In the genomic region with DNA sequence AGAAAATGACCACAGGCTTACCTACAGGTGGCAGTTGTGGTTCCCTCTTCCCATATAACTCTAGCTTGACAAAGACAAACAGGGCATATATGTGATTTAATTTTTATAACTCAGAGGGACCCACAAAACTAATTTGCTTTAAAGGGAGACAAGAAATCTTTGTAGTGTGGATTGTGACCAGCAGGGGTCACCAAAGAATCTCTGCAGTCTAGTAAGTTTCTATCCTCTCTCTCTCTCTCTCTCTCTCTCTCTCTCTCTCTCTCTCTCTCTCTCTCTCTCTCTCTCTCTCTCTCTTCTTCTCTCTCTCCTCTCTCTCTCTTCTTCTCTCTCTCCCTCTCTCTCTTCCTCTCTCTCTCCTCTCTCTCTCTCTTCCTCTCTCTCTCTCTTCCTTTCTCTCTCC, we compare ENCODE assay signal across 11 mouse cellular contexts. TPM values are rescaled to one million over a fixed set of nuclear protein-coding genes. Genes with fewer than 3 reads are reported as not detected.
A peak's percentile ranks its signal among the peaks of the same experiment; 100 is the strongest.
DNase-seq lines count a peak whose midpoint lies in the region; ATAC-seq and TF ChIP-seq lines count a peak whose summit lies in the region.
"Had no signal": no experiment of that assay in that cellular context is flagged by ENCODE, and none has a peak within 500 bp of the region (broad histone marks: within the 10 kb centered on the region; RNA-seq: fewer than 3 reads in every experiment).

No protein-coding gene starts in this region.

- H3K36me3 ChIP-seq in hindbrain, embryonic 14.5 days (replicated peaks; ENCODE audit: control insufficient read depth, insufficient read depth) = no peaks in the 10 kb centered on the region
- no peaks in the 10 kb centered on the region for H3K36me3 ChIP-seq in hindbrain, embryonic 13.5 days
- no peaks in the 10 kb centered on the region for H3K36me3 ChIP-seq in G1E (replicated peaks)
- no peaks in the 10 kb centered on the region for H3K36me3 ChIP-seq in liver, postnatal 0 days (replicated peaks; ENCODE audit: insufficient read depth, low read length)
- no peaks in the 10 kb centered on the region for H3K36me3 ChIP-seq in stomach, postnatal 0 days (ENCODE audit: control insufficient read depth, insufficient read depth, low read length)
- no peaks in the 10 kb centered on the region for H3K36me3 ChIP-seq in forebrain, embryonic 10.5 days (replicated peaks)

- TF ChIP-seq CTCF in G1E (IDR thresholded peaks at IDR 0.05; ENCODE audit: low read depth, low read length) = no peak
- peak; percentile 55 for TF ChIP-seq CTCF in liver, postnatal 0 days (IDR thresholded peaks at IDR 0.05; ENCODE audit: low read depth)
- TF ChIP-seq CTCF in stomach, postnatal 0 days (IDR thresholded peaks at IDR 0.05; ENCODE audit: low read depth) = peak; percentile 73

- no peaks in the 10 kb centered on the region for H3K9me3 ChIP-seq in hindbrain, embryonic 14.5 days (ENCODE audit: control insufficient read depth, low read length)
- no peaks in the 10 kb centered on the region for H3K9me3 ChIP-seq in hindbrain, embryonic 13.5 days
- no peaks in the 10 kb centered on the region for H3K9me3 ChIP-seq in G1E (replicated peaks)
- H3K9me3 ChIP-seq in liver, postnatal 0 days (ENCODE audit: low read length) = no peaks in the 10 kb centered on the region
- H3K9me3 ChIP-seq in stomach, postnatal 0 days (ENCODE audit: control insufficient read depth, low read length) = no peaks in the 10 kb centered on the region
- H3K9me3 ChIP-seq in forebrain, embryonic 10.5 days = no peaks in the 10 kb centered on the region

- H3K4me2 ChIP-seq in hindbrain, embryonic 14.5 days (replicated peaks) = no peak overlapping the region
- H3K4me2 ChIP-seq in hindbrain, embryonic 13.5 days = no peak overlapping the region
- no peak overlapping the region for H3K4me2 ChIP-seq in liver, postnatal 0 days (ENCODE audit: low read depth, low read length)
- H3K4me2 ChIP-seq in stomach, postnatal 0 days (replicated peaks; ENCODE audit: low read depth) = no peak overlapping the region

- H3K27ac ChIP-seq in hindbrain, embryonic 14.5 days = no peak overlapping the region
- H3K27ac ChIP-seq in hindbrain, embryonic 13.5 days = no peak overlapping the region
- no peak overlapping the region for H3K27ac ChIP-seq in liver, postnatal 0 days (ENCODE audit: low read depth)
- H3K27ac ChIP-seq in stomach, postnatal 0 days (replicated peaks) = no peak overlapping the region
- no peak overlapping the region for H3K27ac ChIP-seq in forebrain, embryonic 10.5 days

- no peak overlapping the region for H3K4me3 ChIP-seq in hindbrain, embryonic 14.5 days (replicated peaks; ENCODE audit: low read length)
- no peak overlapping the region for H3K4me3 ChIP-seq in hindbrain, embryonic 13.5 days
- H3K4me3 ChIP-seq in G1E (ENCODE audit: low read depth, low read length) = no peak overlapping the region
- no peak overlapping the region for H3K4me3 ChIP-seq in liver, postnatal 0 days (ENCODE audit: low read depth, low read length)
- H3K4me3 ChIP-seq in stomach, postnatal 0 days (ENCODE audit: low read depth, low read length) = no peak overlapping the region
- H3K4me3 ChIP-seq in forebrain, embryonic 10.5 days = no peak overlapping the region

- no peaks in the 10 kb centered on the region for H3K4me1 ChIP-seq in hindbrain, embryonic 14.5 days (replicated peaks; ENCODE audit: control insufficient read depth, insufficient read depth, low read length)
- no peaks in the 10 kb centered on the region for H3K4me1 ChIP-seq in hindbrain, embryonic 13.5 days (replicated peaks)
- H3K4me1 ChIP-seq in G1E (ENCODE audit: insufficient read depth, low read depth, low read length) = peaks cover 3% of the 10 kb centered on the region; the same call in 1 of the 2 replicates
- H3K4me1 ChIP-seq in liver, postnatal 0 days (ENCODE audit: insufficient read depth) = no peaks in the 10 kb centered on the region
- no peaks in the 10 kb centered on the region for H3K4me1 ChIP-seq in stomach, postnatal 0 days (replicated peaks; ENCODE audit: control insufficient read depth, insufficient read depth)
- no peaks in the 10 kb centered on the region for H3K4me1 ChIP-seq in forebrain, embryonic 10.5 days

- ATAC-seq in hindbrain, embryonic 14.5 days (ENCODE audit: low FRiP score) = no peak
- no peak for ATAC-seq in hindbrain, embryonic 13.5 days (ENCODE audit: low FRiP score)
- no peak for ATAC-seq in G1E (ENCODE audit: extremely low read depth, insufficient number of reproducible peaks, low FRiP score, poor library complexity, severe bottlenecking)
- ATAC-seq in liver, postnatal 0 days = no peak
- ATAC-seq in stomach, postnatal 0 days (ENCODE audit: low FRiP score, low TSS enrichment) = no peak

- DNase-seq in hindbrain, embryonic 14.5 days (ENCODE audit: low spot score) = peak; percentile 69
- DNase-seq in A20 (ENCODE audit: low read depth, low spot score) (peak; percentile 63), G1E (ENCODE audit: low spot score) (peak; percentile 19)
- DNase-seq in fibroblast of lung, adult 2 months (ENCODE audit: low read depth) = peak; percentile 14
- DNase-seq in liver, postnatal 0 days = peak; percentile 32
- peak; percentile 32 for DNase-seq in stomach, postnatal 0 days (ENCODE audit: low spot score)
- no peak for DNase-seq in forebrain, embryonic 10.5 days (ENCODE audit: extremely low spot score, low spot score)

- no peak overlapping the region for H3K9ac ChIP-seq in hindbrain, embryonic 14.5 days
- no peak overlapping the region for H3K9ac ChIP-seq in hindbrain, embryonic 13.5 days
- H3K9ac ChIP-seq in liver, postnatal 0 days (replicated peaks) = no peak overlapping the region
- no peak overlapping the region for H3K9ac ChIP-seq in stomach, postnatal 0 days (ENCODE audit: low read length)

- no peaks in the 10 kb centered on the region for H3K27me3 ChIP-seq in hindbrain, embryonic 14.5 days (ENCODE audit: control insufficient read depth, insufficient read depth, low read length)
- no peaks in the 10 kb centered on the region for H3K27me3 ChIP-seq in hindbrain, embryonic 13.5 days
- H3K27me3 ChIP-seq in G1E (ENCODE audit: insufficient read depth, low read length) = peaks cover 9% of the 10 kb centered on the region
- no peaks in the 10 kb centered on the region for H3K27me3 ChIP-seq in liver, postnatal 0 days (ENCODE audit: insufficient read depth, low read length)
- H3K27me3 ChIP-seq in stomach, postnatal 0 days (ENCODE audit: control insufficient read depth, insufficient read depth, low read length) = no peaks in the 10 kb centered on the region
- no peaks in the 10 kb centered on the region for H3K27me3 ChIP-seq in forebrain, embryonic 10.5 days (ENCODE audit: poor library complexity, severe bottlenecking)

- TF ChIP-seq EP300 in liver, postnatal 0 days (IDR thresholded peaks at IDR 0.05; ENCODE audit: low read depth) = no peak
- no peak for TF ChIP-seq EP300 in stomach, postnatal 0 days (optimal IDR thresholded peaks at IDR 0.05)

RNA-seq across cellular contexts. Expression of gene Zp3r, which starts 53.5 kb away (rescaled TPM):
- not detected in 2 replicates for polyA plus RNA-seq in hindbrain, embryonic 14.5 days (2014; fragmentation: Nextera tagmentation; extraction: Ambion mirVana)
- polyA plus RNA-seq in hindbrain, embryonic 13.5 days (2015; fragmentation: Nextera tagmentation; extraction: Ambion mirVana) = not detected in 2 replicates
- total RNA-seq in G1E (2014; fragmentation: Nextera tagmentation) = not detected in 2 replicates
- 0.27 TPM in 1 of 2 replicates, not detected in the other for total RNA-seq in G1E (2017)
- polyA plus RNA-seq in G1E (2012) = not detected in 2 replicates
- not detected in 2 replicates for polyA plus RNA-seq in liver, postnatal 0 days (2015; fragmentation: Nextera tagmentation; extraction: Ambion mirVana)
- polyA plus RNA-seq in stomach, postnatal 0 days (2015; fragmentation: Nextera tagmentation; extraction: Ambion mirVana) = 0.08 TPM in 1 of 2 replicates, not detected in the other
- not detected in 2 replicates for polyA plus RNA-seq in forebrain, embryonic 10.5 days (2016; fragmentation: Nextera tagmentation; extraction: Ambion mirVana)
- total RNA-seq: layer of hippocampus, postnatal 25 days had no signal
- polyA plus RNA-seq: cortical plate, adult 2 months; neural tube, embryonic 14.5 days had no signal
